Mouse (Mus musculus) lung, postnatal 4 days (tissue): ENCODE data around the gene Asap2.

Experiments used
- DNase-seq, 2 experiments: peaks; one replicate each; pipeline ENCODE4 v3.0.0; 2021

The Asap2 gene

DNA sequence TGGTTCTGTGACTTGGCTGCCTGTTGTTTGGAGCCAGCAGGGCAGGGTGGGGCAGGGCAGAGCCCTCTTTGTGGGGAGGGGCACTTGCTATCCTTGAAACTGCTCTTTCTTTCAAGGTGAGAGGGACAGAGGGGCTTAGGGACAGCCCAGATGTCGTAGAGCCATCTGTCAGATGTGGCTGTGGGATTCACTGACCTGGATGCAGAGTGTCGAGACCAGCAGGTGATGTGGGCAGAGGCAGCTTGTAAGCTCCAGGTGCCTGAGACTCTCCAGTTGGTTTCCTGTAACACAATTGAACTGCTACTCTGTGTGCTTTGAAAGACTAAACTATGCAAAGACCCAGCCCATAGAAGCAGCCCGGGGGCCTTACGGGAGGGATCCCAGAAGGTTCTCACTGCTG lies 177.5 kb downstream of the Asap2 start:
- no peak for DNase-seq

DNA sequence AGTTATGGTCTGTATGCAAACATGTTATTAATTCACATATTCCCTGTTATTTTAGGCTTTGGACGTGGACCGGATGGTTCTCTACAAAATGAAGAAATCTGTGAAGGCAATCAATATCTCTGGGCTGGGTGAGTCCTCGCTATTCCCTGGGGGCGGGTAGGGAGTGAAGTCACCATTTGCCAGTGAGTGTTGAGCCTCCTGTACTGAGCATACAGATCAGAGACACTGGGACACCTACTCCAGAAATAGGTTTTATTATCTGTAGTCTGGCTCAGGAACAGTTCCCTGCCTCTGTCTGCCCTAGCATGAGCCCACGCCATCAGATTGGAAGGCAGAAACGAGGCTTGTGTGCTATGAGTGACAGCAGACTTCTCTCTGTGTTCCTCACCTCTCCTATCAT lies 177.9 kb downstream of the Asap2 start:
- no peak for DNase-seq

DNA sequence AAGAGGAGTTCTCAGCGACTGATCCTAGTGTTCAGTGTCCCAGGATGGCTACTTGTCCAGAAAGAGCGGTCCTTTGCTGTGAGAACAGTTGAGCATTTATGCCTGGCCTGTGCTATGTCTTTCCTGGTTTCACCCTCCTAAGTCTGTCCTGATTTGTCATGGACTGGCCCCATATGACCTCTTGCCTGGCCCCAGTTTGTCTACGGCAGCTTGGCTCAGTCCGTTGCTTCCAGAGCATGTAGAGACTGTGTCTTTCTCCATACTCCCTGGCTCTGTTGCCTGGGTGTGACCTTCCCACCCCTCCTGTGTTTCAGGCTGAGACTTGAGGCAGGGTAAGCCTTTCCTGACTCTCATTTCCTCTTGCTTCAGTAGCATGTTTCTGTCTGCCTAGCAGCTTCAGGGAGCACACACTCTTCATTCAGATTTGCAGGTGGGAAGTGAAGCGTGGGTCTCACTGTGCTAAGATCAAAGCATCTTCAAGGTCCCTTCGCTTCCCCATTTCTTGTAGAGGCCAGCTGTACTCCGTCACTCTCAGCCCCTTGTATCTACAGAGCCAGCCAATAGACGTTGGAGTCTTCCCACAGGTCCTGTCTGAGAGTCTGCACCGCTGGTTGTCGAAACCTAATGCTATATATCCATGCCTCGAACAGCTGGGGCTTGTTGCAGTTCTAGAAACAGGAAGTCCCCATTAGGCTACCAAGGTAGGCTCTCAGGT lies 181.7 kb downstream of the Asap2 start:
- DNase-seq = no peak

DNA sequence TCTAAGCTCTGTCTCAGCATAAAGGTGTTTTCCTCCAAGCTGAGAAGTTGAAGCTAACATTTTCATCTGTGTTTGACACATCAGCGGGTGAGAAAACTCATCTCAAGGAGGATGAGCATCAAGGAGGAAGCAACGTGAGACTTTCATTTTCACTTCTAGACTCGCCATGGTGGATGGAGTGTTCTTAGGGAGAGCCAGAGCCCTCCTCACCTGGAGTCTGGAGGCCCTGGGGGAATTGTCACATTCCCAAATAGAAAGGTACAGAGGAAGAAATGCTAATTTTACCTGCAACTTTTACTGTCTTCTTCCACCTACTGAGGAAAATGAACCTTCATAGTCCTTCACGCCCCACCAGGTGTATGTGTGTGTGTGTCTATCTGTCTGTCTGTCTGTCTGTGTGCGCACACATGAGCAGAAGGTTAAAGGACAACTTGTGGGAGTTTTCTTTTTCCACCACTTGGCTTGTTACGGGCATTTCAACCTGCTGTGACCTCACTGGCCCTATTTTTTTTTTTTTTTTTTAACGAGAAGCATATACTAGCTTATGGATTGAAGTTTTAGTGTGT lies 183.7 kb downstream of the Asap2 start:
- DNase-seq = no peak

DNA sequence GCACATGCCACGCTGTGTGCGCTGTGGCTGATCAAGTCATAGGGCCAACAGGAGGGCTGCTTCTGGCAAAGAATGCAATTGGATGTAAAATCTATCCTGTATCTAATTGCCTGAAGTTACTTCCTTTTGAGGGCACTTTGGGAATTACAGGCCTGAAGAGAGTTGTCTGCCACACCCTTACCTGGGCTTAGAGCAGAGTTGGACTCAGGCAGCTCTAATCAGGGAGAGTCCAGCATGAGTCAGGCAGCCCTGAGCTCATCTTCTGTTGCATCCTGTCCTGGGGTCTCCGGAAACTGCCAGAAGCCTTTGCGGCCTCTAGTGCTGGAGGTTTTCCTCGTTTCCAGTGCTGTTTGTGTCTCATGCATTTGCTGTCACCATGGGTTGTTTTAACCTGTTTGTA lies 186.1 kb downstream of the Asap2 start:
- DNase-seq = no peak

DNA sequence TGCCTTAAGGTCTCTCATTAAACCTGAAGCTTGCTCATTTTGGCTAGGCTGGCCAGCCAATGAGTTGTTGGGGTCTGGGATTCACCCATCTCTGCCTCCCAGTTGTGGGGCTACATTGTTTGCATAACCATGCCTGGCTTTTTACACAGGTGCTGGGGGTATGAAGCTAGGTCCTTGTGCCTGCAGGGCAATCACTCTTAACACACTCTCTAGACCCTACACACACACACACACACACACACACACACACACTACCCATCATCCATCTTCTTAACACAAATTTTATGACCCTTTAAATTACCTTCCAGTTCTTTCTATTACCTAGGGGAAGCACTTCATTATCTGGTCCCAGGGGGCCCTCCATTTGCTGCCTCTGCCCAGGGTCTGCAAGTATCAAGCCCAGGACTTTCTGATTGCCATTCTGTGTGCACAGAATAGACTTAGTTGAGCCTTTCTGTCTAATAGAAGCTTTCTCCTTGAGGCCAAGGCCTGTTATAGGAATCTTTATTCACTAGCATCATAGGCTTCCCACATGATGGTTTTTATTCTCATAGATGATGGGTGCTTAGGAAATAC lies 187.0 kb downstream of the Asap2 start:
- DNase-seq = no peak

DNA sequence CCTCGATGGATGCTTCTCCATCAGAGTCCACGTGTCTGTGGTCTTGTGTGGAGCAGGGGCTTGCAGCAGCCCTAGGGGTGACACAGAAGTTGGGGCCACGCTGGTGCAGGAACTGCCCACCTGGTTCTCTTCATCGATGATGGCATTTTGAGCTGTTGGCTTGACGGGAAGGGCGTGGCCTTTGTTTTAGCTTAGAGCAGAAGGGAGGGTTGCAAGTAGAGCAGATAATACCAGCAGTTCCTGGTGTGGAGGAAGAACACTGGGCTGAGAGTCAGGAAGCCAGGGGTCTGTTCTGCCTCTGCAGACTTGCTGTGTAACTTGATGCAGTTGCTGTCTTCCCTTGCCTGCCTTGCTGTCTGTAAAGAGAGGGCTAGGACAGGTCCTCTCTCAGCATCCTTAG lies 189.8 kb downstream of the Asap2 start:
- DNase-seq = no peak

DNA sequence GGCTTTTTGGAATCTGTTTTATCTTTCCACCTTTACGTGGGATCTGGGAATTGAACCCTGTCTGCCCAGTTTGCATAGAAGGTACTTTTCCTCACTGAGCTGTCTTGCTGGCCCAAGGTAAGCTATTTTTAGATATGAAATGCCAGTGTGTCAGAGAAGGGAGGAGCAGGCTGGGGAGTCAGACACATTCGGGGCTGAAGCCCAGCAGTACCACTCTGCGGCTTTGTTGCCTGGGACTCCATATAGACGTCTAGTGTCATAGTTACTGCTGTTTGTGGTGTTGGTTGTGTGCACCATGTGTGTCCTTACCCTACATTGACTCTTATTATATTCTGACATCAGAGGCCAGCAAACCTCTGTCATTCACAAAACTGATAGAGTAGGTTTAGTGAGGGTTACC lies 192.5 kb downstream of the Asap2 start:
- no peak for DNase-seq

DNA sequence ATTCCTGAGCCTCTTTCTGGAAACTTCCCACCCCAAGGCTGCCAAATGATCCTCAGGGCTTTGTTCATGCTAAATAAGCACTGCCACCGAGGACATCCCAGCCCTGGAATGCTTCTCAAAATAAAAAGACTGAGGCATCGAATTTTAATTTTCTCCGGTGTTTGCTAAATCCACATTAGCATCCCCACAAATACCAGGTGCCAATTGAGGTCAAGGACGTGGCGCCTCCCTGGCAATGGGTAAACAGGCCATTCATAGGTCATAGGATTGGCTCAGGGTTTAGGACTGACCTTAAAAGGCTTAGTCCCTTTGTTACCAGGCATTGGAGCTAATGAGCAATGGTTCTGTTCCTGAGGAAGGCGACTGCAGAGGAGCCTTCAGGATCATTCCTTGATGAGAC lies 193.1 kb downstream of the Asap2 start:
- no peak for DNase-seq

DNA sequence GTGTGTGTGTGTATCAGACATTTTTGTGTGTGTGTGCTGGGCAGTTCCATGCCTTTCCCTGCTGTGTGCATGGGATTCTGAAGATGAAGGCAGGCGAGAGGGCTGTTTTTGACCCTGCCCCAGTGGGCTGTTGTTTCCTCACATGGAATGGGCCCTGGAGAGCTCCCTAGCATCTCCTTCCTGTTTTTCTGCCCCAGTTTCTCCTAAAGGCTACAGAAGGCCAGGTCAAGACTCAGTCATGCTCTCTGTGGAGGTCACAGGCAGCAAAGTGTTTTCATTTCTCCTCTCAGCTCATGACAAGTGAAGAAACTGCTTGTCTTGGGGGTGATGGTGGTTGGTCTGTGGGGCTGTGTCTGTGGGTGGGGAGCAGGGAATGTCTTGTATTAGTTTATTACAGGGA lies 195.9 kb downstream of the Asap2 start:
- no peak for DNase-seq

DNA sequence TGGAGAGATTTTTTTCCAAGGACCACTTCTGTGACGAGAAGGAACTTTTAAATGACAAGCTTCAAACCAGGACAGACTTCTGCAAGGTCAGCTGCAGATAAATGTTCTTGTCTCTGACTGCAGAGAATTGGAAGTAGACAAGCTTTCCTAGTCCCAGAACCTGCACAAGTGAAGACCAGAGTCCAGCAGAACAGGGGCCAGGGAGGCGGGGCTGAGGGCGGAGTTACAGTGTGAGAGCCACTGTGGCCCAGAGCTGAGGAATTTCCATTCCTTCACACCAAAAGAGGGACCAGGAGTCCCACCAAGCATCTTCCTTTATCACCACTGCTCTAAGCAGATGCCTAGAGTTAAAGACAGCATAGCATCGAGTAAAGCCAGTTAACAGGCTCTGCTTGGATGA lies 198.6 kb downstream of the Asap2 start:
- DNase-seq = no peak

DNA sequence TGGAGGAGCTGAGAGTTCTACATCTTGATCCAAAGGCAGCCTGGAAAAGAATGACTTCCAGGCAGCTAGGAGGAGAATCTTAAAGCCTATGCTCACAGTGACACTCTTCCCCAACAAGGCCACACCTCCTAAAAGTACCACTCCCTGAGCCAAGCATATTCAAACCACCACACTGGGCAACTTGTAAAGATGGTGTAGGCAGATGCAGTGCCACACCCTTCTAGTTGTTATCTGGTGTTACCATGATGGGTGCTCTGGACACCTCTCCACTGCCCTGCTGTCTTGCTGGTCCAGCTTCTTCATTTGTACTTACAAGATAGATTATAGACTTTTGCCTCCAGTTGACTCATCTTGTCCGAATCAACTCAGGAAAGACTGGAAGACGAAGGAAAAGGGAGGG lies 201.3 kb downstream of the Asap2 start:
- DNase-seq = no peak

DNA sequence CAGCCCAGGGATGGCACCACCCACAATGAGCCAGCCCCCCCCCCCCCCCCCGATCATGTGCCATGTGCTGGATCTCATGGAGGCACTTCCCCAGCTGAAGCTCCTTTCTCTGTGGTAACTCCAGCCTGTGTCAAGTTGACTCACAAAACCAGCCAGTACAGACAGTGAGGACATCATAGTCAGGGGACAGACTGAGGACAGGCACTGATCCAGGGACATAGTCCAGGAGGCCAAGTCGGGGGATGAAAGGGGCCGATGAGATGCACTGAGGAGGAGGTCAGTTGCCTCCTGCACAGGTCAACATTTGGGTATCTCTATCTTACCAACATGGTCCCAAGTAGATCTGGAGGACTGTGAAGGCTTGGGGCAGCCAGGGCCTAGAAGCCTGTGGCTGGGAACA lies 205.2 kb downstream of the Asap2 start:
- no peak for DNase-seq

DNA sequence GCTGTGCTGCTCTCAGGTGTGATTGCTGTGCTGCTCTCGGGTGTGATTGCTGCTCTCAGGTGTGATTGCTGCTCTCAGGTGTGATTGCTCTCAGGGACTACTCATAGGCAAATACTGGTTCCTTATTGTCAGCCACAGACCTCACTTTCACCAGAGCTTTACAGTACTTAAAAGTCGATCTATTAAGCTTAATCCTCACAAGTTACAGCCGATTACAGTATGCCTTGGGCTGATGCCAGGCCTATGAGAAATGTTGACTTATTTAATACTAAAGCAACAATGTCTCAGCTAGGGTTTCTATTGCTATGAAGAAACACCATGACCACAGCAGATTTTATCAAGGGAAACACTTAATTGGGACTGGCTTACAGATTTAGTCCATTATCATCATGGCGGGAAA lies 206.2 kb downstream of the Asap2 start:
- DNase-seq = no peak

DNA sequence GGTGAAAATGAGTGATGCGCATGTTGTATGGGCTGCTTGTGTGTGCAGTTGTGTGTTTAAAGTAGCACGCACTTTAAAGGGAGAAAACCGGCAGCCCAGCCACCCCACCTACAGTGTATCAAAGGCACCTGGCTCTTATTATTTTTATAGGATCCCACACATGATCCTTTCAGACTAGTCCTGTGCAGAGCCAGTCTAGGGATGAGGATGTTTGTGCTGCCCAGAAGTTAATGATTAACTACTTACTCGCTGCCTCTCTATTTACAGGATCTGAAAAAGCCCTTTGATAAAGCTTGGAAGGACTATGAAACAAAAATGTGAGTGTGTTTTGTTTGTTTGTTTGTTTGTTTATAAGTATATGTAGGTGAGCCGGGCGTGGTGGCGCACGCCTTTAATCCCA lies 210.4 kb downstream of the Asap2 start:
- DNase-seq = no peak

DNA sequence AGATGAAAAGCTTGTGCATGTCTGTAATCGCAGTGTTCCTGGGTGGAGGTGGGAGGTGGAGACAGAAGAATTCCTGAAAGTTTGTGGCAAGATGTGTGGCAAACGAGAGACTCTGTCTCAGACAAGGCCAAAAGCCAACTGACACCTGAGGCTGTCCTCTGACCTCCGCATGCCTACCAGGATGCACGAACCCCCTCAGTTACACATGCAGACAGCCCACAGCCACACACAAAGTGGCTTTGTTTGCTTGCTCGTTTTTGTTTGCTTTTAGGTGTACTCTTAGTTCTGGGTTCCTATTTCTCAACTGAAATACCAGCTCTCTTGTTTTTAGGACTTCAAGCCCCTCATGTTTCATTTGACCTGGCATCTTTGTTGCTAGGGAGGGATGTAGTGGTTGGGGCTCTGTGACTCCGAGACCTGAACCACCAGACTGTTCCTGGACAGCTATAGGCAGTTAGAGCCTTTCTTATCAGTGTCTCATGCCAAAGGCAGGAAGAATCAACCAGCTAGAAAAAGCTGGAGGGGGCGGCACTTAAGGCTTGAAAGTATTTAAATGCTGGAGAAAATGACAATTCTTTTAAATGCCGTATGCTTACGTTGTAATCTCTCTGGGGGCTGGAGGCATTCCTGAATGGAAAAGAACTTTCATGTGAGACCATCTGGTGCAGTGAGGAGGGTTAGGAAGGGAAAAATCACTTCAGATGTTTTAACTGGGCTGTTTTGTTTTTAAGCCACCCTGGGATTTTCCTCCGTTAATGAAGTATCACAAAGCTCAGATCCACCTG lies 211.4 kb downstream of the Asap2 start:
- DNase-seq = no peak

DNA sequence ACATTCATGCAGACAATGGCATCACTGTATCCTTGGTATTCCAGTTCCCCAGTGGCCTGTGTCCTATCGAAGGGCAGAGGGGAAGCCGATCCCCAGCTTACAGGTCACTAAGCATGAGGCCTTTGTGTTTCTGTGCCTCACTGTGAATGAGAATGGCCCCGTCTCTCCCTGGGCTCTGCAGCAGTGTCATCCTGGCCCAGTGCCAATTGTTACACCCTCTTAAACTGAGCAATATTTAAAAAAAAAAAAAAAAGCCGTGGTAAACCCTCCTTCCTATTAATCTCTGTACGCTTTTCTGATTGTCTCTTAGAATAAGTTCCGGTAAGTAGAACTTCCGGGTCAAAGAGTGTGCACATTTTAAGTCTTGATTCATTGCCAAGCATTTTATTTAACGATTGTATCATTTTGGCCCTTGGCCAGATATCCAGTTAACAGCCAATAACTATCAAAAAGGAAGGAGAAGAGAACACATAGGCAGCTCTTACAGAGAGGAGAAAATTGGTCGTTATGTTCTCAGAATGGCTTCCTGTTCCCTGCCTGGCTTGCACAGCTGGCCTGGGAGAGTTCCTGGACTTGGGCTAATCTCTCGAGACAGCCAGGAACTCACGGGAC lies 214.5 kb downstream of the Asap2 start:
- DNase-seq = peak; percentile 63 to 71

DNA sequence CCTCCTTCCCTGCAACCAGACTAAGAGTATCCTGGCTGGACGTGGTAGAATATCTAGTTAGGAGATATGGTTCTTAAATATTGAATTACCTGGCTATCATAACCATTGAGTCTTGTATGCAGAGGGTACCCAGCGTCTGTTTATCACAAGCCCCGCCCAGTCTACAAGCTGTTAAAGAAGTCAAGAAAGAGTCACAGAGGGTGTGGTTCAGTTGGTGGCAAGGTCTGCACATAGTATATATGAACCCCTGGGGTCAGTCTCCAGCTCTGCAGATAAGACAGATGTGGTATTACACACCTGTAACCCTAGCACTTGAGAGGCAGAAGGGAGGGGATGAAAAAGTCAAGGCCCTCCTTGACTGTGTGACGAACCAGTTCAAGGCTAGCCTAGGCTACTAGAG lies 215.5 kb downstream of the Asap2 start:
- no peak for DNase-seq

DNA sequence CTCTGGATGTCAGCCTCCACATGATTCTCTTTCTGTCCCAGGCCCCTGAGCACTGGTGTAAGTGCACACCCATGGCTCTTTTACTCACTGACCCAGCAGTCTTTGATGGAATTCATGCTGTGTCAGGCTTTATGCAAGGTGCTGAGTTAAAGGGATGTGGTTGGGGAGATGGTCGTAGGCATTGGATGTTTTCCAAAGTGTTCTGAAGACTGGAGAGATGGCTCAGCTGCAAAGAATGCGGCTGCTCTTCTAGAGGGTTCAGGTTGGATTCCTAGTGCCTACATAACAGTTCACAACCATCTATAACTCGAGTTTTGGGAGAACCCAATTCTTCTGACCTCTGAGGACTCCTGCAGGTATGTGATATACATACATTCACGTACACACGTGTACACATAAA lies 217.2 kb downstream of the Asap2 start:
- no peak for DNase-seq

DNA sequence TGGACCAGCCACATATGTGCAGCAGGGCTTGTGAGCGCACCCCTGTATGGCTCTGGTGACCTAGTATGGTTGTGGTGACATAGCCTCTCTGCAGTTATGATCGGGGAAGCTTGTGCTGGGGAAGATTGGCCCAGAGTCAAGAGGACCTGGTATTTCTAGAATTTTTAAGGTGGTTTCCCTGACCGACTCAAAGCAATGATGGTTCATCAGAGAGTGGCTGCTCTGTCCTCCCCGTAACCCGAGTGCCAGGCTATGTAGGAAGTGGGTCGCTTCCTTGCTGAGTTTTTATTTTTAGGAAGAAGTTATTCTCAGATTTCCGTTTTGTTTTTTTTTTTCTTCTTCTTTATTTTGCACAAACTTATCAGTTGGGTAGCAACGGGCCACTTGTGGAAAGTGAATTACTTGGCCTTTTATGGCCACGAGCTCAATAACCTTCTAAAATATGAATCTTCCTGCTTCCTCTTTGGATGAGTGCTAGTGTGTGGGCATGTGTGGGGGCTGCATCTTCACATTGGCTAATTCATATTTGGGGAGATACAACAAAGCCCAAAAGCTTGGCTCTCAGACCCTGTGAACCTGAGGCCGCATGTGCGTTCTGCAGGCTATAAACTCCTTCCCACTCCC lies 218.0 kb downstream of the Asap2 start:
- DNase-seq = no peak

DNA sequence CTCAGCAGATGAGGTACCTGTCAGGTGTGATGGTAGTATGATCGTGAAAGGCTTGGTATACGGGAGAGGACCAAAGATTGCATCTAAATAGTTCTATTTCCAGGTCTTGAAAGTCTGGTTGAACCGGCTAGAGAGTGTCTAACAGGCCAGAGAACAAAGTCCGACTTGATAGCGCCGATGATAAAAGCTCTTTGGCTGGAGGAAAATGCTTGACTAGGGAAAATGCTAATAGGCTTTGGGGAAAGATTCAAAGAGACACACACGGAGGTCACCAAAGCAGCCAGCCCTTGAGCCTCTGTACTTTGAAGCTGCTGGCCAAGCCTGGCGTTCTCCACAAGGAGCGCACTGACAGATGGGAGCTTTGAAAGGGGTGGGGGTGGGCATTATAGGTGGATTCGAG lies 219.0 kb downstream of the Asap2 start:
- no peak for DNase-seq

DNA sequence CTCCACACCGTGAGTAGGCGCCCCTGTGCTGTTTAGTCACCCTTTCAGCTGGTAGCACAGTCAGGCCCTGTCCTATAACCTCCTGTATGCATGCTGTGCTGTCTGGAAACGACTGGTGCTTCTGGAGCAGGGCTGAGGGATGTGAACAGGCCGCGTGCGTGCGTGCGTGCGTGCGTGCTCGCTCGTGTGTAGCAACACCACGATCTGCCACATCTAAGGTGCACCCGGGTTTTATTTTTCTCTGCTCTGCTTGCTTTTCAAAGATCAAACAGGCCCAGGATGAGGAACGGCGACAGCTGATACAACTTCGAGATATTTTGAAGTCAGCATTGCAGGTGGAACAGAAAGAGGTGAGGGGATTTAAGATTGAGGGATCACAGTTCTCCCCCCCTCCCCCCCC lies 222.6 kb downstream of the Asap2 start:
- no peak for DNase-seq

DNA sequence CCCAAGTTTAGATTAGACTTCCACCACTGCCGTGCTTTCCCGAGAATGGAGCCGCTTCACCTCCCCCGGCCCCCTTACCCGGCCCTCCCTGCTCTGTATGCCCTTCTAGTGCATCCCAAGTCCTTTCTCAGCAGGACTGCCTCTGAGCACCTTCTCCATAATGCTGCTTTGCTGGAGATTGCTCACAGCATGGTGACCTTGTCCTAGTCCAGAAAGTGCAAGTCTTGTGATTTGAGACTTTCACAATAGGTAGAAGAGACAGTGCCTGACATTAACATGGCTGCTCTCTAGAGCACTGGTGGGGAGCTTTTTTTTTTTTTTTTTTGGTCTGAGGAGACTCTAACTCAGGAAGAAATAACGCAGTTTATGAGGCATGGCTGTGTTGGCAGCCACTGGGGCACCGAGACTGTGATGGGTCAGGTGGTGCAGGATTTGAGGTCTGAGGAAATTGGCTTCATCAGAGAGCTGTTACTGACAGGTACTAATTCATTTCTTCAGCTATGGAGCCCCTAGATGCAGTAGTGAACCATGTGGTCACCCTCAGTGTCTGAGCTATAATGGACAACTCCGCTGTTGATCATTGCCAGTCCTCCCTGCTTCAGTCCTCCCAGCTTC lies 224.4 kb downstream of the Asap2 start:
- no peak for DNase-seq
